Mouse (Mus musculus) kidney, postnatal 25 days (tissue): Measurements from ENCODE around the gene Ablim1.
A peak's percentile ranks its signal among the peaks of the same experiment; 100 is the strongest.

ENCODE experiments used
- DNase-seq, 2 experiments: peaks; one replicate each; pipeline ENCODE4 v3.0.0; 2021; ENCODE audit warnings: mixed read lengths in 2 of 2

The Ablim1 gene

DNA sequence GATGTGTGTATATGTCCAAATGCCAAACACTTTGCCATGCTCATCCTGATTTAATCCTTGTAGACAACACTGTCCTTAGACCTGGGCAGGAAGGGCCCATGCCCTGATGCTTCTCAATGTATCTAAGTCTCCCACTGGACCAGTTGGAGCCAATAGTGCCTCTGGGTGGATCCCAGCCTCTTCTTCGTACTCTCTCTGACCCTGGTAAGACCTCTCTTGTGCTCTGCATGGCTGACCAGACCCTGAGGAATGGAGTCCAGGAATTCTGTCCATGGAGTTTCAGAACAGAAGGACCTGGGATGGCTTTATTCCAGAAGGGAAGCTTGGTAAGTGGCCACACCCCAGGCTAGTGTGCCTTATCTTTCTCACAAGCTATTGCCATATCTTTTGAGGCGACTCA is 102.3 kb downstream of the Ablim1 start:
- no peak for DNase-seq

GRCm38 (mm10) chr19:57211444-57212111 is 103.1 kb downstream of the Ablim1 start:
- DNase-seq: peak; percentile 45 to 82

DNA sequence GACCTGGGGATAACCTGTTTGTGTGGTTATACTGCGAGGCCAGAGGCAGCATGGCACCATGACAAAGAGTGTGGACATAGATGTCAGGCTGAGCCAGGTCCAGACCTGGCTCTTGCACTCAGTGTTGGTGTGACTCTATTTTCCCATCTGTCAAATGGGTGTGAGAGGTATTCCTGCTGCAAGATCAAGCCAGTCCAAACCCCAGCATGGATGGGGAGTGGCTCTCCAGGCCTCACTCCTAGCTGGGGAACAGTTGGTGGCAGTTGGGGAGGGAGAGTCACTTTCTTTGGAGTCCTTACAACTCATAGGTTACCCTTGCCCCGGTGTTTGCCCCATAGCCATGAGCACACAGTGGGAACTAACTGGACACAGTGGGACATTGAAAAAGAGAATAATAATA is 103.8 kb downstream of the Ablim1 start:
- DNase-seq: no peak

DNA sequence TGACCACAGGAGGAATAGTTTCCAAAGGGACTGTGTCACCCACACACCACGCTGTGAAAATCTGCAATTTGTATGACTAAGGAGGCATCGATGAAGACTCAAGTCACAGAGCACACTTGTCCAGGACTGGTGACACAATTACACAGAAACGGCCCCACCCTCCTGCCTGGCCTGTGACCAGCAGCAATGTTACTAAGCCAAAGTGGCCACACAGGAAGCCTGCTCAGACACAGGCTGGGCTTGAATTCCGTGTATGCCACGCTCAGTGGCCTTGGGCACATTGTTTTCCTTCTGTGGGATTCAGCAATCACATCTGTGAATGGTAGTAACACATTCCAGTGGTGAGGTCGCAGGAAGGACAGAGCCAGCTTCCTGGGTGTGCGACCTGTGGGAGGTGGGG is 110.6 kb downstream of the Ablim1 start:
- DNase-seq: peak; percentile 55 to 80

DNA sequence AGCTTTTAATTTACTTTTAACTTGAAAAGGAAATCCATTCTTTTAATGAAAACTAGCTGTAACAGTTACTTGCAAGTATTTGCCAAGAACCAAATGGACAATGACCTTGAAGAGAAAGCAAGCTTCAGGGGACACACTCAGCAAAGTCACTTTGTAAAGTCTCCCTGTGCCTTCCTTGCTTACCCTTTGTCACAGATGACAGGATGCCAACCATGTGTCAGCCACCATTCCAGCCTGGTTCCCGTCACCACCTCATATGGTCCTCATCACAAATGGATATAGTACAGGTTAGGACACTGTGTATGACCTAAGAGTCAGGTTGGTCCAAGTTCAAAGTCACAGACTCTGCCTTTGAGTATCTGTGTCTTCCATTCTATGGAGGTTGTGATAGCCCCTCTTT is 112.2 kb downstream of the Ablim1 start:
- DNase-seq: peak in 1 of 2 experiments; percentile 37

DNA sequence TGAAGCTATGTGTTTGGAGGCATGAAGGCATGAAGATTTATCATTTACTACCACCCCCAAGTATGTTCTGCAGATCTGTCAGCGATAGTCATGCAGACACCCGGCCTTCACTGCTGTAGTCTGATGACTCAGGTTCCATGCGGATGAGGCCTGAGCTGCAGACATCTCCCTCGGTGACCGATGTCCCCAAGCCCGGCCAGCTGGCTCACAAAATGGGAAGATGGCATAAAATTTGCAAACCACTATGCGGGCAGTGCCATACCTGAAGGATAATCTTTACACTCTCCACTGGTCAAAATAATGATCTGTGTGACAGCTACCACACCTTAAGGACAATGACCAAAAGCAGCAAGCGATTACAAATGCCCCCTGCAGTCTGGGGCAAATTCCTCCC is 113.6 kb downstream of the Ablim1 start:
- peak in 1 of 2 experiments; percentile 57 for DNase-seq

- peak in 1 of 2 experiments; percentile 72 for DNase-seq
These were observed 114.1 kb downstream of the Ablim1 start for GRCm38 (mm10) chr19:57200477-57201089.

DNA sequence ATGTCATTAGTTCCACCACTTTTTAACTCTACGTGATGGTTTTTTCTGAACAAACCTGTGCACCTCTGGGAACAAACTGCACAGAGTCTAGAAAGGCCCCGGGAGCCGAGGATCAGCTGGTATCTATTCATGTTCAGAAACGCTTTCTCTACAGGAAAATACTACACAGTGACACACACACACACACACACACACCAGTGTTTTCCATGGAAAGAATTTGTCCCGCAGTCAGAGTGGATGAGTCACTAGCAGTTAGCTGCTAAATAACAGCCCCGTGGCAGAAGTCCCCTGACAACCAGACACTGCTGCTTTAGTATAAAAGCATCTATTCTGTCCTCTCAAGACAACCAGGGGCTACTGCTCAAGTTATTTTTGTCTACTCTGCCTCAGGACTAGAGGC is 115.4 kb downstream of the Ablim1 start:
- peak in 1 of 2 experiments; percentile 16 for DNase-seq

DNA sequence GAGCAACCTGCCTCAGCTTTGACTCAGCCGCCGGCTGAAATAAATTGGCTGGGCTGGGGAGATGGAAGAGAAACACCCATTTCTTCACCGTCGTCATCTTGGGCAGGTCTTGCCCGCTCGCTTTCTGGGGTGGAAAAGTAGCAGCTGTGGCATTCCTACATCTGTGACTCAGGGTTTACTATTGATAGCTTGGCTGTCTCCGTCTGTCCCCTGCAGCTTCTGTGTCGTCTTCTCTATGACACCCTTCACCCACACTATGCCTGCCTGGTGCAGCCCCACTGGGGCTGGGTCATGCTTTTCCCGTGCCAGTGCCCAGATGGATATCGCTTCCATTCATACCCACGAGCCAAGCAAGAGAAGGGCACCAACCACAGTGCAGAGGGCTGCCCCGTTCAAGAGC is 116.2 kb downstream of the Ablim1 start:
- DNase-seq: peak in 1 of 2 experiments; percentile 29

- peak in 1 of 2 experiments; percentile 58 for DNase-seq
These were observed 116.7 kb downstream of the Ablim1 start for GRCm38 (mm10) chr19:57198029-57198428.

GRCm38 (mm10) chr19:57197043-57197817 is 117.5 kb downstream of the Ablim1 start:
- DNase-seq: peak; percentile 87 to 95

- DNase-seq: peak in 1 of 2 experiments; percentile 40
These were observed 118.1 kb downstream of the Ablim1 start for GRCm38 (mm10) chr19:57196616-57197015.

DNA sequence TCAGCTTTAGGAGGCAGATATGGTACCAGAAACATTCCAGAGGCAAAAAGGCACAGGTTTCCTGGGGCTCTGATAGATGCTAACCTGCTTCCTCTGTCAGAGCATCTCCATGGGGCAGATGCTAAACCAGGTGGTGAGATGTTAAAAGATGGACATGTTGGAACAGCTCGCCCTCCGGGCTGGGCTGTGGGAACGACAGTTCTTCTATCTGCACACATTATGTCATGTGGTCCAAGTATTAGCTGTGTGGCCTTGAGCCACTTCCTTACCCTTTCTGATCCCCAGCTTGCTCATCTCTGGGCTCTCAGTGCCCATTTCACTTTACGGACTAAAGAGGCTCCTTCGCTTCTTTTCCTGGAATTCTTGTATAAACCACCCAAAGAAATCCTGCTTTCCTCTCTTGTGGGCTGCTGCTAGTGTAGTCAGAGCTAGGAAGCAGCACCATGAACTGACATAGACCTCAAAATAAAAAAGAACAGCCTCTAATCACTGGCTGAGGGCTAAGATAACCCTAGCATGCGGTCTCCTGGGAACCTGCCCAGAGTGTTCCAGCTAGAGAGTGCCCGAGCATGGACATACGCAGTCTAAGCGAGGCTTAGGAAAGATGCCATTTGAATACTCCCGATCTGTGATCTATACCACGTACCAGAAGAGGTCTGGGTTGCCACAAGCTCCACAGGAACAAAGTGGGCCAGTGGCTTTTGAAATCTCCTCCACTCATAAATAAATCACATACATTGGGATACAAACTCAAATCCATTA is 119.4 kb downstream of the Ablim1 start:
- peak in 1 of 2 experiments; percentile 24 for DNase-seq

GRCm38 (mm10) chr19:57193958-57194357 is 120.8 kb downstream of the Ablim1 start:
- DNase-seq: peak; percentile 64 to 74

DNA sequence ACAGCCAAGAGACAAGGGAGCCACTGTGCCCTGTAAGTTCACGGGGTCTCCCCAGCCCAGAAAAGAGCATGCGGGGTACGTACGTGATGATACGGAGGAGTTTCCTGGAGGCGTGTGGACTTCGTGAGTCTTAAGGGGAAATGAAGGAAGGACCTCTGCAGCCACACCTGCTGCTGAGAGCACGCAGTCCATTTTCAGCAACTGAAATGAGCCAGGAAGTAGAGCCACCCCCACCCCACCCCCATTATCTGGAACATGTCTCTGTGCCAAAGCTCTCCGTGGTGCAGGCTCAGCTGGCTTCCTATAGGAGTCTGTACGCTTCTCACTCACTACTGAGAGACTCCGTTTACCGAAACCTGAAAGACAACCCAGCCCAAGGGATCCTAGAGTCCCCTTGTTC is 121.3 kb downstream of the Ablim1 start:
- DNase-seq: peak in 1 of 2 experiments; percentile 39

GRCm38 (mm10) chr19:57191109-57191508 is 123.6 kb downstream of the Ablim1 start:
- peak in 1 of 2 experiments; percentile 22 for DNase-seq

- DNase-seq: peak; percentile 62 to 85
These were observed 125.3 kb downstream of the Ablim1 start for GRCm38 (mm10) chr19:57189427-57189826.

DNA sequence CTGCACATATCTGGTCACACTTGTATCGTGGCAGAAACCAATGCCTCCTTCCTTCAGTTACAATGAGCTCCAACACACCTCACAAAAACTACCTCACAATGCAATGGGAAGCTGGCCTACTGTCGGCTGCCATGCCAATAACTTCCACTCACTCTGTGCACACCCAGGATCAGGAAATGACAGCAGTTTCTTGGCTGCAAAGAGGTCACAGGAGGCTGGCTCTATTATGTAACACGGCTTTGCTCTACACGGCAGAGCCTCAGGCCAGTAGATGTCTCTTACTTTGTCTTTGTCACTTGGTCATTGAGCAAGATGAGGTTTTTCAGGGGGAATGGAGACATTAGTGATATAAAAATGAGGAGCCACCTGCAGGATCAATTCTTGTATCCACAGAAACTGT is 126.2 kb downstream of the Ablim1 start:
- peak in 1 of 2 experiments; percentile 61 for DNase-seq

DNA sequence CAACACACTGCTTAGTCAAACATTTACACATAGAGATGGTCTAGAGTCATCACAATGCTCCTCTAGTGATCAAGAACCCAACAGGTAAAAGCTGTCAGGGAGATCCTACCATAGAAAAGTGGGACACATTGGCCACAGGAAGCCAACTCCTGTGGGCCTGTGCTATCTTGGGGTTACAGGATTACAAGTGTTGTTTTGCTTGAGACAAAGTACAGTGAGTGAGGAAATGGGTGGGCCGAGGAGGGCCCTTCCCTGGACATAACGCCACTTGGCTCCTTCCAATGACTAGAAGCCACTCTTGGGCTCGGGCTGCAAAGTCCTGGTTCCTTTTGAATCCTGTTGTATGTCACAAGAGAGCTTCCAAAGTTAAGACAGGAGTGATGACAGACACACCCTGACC is 129.7 kb downstream of the Ablim1 start:
- peak in 1 of 2 experiments; percentile 46 for DNase-seq

DNA sequence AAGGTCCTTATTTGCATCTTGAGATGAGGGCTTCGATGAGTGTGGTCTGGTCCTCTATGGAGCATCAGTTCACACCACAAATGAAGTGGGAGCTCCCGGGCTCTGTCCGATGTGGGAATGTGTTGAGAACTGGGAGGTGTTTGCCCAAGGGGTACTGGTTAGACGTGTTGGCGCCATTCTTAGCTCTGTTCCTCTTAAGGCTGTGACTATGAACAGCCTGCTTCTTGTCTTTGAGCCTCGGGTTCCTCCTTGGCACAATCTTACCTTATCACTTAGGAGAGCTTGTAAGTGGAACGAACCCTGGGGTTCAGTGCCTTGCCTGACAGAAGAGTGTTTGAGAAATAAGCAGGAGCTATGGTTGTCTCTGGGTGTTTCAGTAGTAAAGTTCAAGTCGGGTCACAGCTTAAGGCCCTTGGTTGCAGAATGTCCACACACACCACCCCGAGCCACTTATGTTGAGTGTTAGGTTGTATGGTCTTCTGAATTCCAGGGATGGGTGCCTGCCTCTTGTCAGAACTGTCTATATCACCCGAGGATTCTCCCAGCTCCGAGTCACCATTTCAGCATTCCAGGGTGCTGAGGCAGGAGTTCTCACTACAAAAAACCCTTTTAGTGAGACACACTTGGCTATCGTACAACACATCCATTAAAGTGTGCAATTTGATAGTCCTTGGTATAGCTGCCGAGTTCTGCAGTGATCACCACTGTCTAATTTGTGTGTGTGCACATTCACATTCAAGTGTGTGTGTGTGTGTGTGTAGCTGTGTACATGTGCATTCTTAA is 131.6 kb downstream of the Ablim1 start:
- DNase-seq: no peak

DNA sequence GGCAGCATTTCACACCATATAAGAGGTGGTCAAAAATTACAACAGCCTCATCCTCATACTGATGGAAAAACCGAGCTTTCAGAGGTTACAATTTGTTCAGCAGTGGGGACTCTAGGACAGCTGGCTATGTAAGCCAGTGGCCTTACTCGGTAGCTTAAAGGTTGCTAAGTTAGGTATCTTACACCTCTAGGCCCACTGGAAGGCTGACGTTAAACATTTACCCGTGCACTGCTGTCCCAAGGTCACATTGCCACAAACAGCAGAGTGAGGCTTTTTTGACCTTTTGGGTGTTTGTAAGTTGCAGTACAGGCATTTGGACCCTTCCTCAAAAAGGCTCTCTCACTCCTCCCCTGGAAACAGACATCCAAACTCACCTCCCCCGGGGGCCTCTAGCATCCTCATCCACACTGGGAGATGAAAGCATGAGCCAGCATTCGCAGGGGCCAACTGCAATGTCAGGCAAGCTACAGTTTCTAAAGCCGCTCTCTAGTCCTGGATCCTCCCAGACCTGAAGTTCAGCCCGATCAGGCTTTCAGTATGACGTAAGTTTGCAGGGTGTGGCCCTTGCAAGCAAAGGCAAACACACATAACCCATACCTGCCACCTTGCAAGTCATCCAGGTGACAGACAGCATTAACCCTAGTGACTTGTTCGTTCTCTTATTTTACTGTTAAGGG is 132.7 kb downstream of the Ablim1 start:
- DNase-seq: peak; percentile 73 to 88
